Mouse (Mus musculus): ENCODE results near the gene Rdh1. TPM values are rescaled to one million over a fixed set of nuclear protein-coding genes. Genes with fewer than 3 reads are reported as not detected.
"Not testable (repeated sequence)": the region's sequence is repeated elsewhere in the genome, so short reads cannot be mapped to it uniquely, and the experiment has no call there.

Rdh1 gene
- polyA plus RNA-seq, 1 experiment from 2014 or later = 0.03 TPM

- Histone ChIP-seq H3K36me3 (no peaks in the 10 kb centered on the region), H3K9ac (no peak overlapping the region), H3K4me2 (no peak overlapping the region), H3K9me3 (replicated peaks) (no peaks in the 10 kb centered on the region), H3K27me3 (no peaks in the 10 kb centered on the region), H3K4me3 (no peak overlapping the region), H3K27ac (no peak overlapping the region), H3K4me1 (replicated peaks) (no peaks in the 10 kb centered on the region)
- 74% methylated on average over 1 of the region's 1 CpGs for WGBS
- no peak for ATAC-seq (replicated peaks; ENCODE audit: insufficient number of reproducible peaks, insufficient read depth, low FRiP score, low read depth)
Measured at GRCm38 (mm10) chr10:127799295-127799694, 39.8 kb downstream of the Rdh1 start.

GRCm38 (mm10) chr10:127800891-127801290, 41.4 kb downstream of the Rdh1 start, which contains the start of gene Rdh16:
TSS of gene Rdh16 (plus strand) at chr10:127801152.
- WGBS = 75% methylated on average over 6 of the region's 6 CpGs
- Histone ChIP-seq H3K4me3 (no peak within 1 kb of the TSS), H3K27me3 (no peaks in the 10 kb centered on the region), H3K4me1 (replicated peaks) (no peaks in the 10 kb centered on the region), H3K9me3 (replicated peaks) (no peaks in the 10 kb centered on the region), H3K4me2 (no peak within 1 kb of the TSS), H3K36me3 (no peaks in the 10 kb centered on the region), H3K9ac (no peak within 1 kb of the TSS), H3K27ac (no peak within 1 kb of the TSS)
- ATAC-seq (replicated peaks; ENCODE audit: insufficient number of reproducible peaks, insufficient read depth, low FRiP score, low read depth) = no peak

GRCm38 (mm10) chr10:127801612-127802011, 42.1 kb downstream of the Rdh1 start:
- H3K4me1 ChIP-seq (replicated peaks) = no peaks in the 10 kb centered on the region
- no peak for ATAC-seq (replicated peaks; ENCODE audit: insufficient number of reproducible peaks, insufficient read depth, low FRiP score, low read depth)
- H3K9me3 ChIP-seq (replicated peaks) = no peaks in the 10 kb centered on the region
- 81% methylated on average over 2 of the region's 2 CpGs for WGBS
- no peak overlapping the region for H3K4me2 ChIP-seq
- H3K27ac ChIP-seq = no peak overlapping the region
- H3K4me3 ChIP-seq = no peak overlapping the region
- H3K9ac ChIP-seq = no peak overlapping the region
- H3K36me3 ChIP-seq = no peaks in the 10 kb centered on the region
- H3K27me3 ChIP-seq = no peaks in the 10 kb centered on the region

- Histone ChIP-seq H3K36me3 (no peaks in the 10 kb centered on the region), H3K4me3 (no peak overlapping the region), H3K4me1 (replicated peaks) (no peaks in the 10 kb centered on the region), H3K9ac (no peak overlapping the region), H3K9me3 (replicated peaks) (no peaks in the 10 kb centered on the region), H3K4me2 (no peak overlapping the region), H3K27ac (no peak overlapping the region), H3K27me3 (no peaks in the 10 kb centered on the region)
- WGBS = 70% methylated on average over 5 of the region's 5 CpGs
- no peak for ATAC-seq (replicated peaks; ENCODE audit: insufficient number of reproducible peaks, insufficient read depth, low FRiP score, low read depth)
Measured at GRCm38 (mm10) chr10:127802236-127802635, 42.7 kb downstream of the Rdh1 start.

- ATAC-seq (replicated peaks; ENCODE audit: insufficient number of reproducible peaks, insufficient read depth, low FRiP score, low read depth) = no peak
- WGBS = 66% methylated on average over 7 of the region's 7 CpGs
- H3K36me3 ChIP-seq = no peaks in the 10 kb centered on the region
Measured at GRCm38 (mm10) chr10:127804416-127804815, 44.9 kb downstream of the Rdh1 start.

GRCm38 (mm10) chr10:127815888-127816287, 56.4 kb downstream of the Rdh1 start:
- ATAC-seq (replicated peaks; ENCODE audit: insufficient number of reproducible peaks, insufficient read depth, low FRiP score, low read depth) = no peak
- H3K27ac ChIP-seq = no peak overlapping the region
- H3K9me3 ChIP-seq (replicated peaks) = no peaks in the 10 kb centered on the region
- no peak overlapping the region for H3K4me3 ChIP-seq
- no peaks in the 10 kb centered on the region for H3K4me1 ChIP-seq (replicated peaks)
- no peaks in the 10 kb centered on the region for H3K27me3 ChIP-seq
- H3K4me2 ChIP-seq = no peak overlapping the region
- no peak overlapping the region for H3K9ac ChIP-seq
- no peaks in the 10 kb centered on the region for H3K36me3 ChIP-seq

More at GRCm38 (mm10) chr10:127804416-127804815, 44.9 kb downstream of the Rdh1 start:
- Histone ChIP-seq H3K4me1 (replicated peaks) (no peaks in the 10 kb centered on the region), H3K9me3 (replicated peaks) (no peaks in the 10 kb centered on the region), H3K4me2 (no peak overlapping the region), H3K9ac (no peak overlapping the region), H3K27me3 (no peaks in the 10 kb centered on the region), H3K27ac (no peak overlapping the region), H3K4me3 (no peak overlapping the region)

- H3K4me2 ChIP-seq; H3K9me3 ChIP-seq (replicated peaks); H3K9ac ChIP-seq; H3K4me3 ChIP-seq; H3K4me1 ChIP-seq (replicated peaks); H3K27me3 ChIP-seq; H3K36me3 ChIP-seq; ATAC-seq (replicated peaks; ENCODE audit: insufficient number of reproducible peaks, insufficient read depth, low FRiP score, low read depth); H3K27ac ChIP-seq: not testable (repeated sequence)
- WGBS = 66% methylated on average over 4 of the region's 4 CpGs
Measured at GRCm38 (mm10) chr10:127817268-127817910, 57.9 kb downstream of the Rdh1 start.

Other genes starting within 250 kb of the Rdh1 start
- 49.7 and 53.6 TPM in 2 replicates for gene Ndufa4l2, start 244.8 kb upstream of the Rdh1 start, polyA plus RNA-seq (2015; fragmentation: Nextera tagmentation; extraction: Ambion mirVana)
- 89.8 and 106 TPM in 2 replicates for gene Shmt2, start 237.3 kb upstream of the Rdh1 start, polyA plus RNA-seq (2015; fragmentation: Nextera tagmentation; extraction: Ambion mirVana)
- gene Nxph4, start 225.2 kb upstream of the Rdh1 start, polyA plus RNA-seq (2015; fragmentation: Nextera tagmentation; extraction: Ambion mirVana) = 1.2 and 2.9 TPM in 2 replicates
- gene Lrp1, start 138.6 kb upstream of the Rdh1 start, polyA plus RNA-seq (2015; fragmentation: Nextera tagmentation; extraction: Ambion mirVana) = 31.2 and 43.1 TPM in 2 replicates
- gene Stat6, start 116.7 kb upstream of the Rdh1 start, polyA plus RNA-seq (2015; fragmentation: Nextera tagmentation; extraction: Ambion mirVana) = 26.2 and 33.5 TPM in 2 replicates
- 7.8 and 8.9 TPM in 2 replicates for gene Nemp1, start 92.8 kb upstream of the Rdh1 start, polyA plus RNA-seq (2015; fragmentation: Nextera tagmentation; extraction: Ambion mirVana)
- 10.9 and 14.9 TPM in 2 replicates for gene Nab2, start 91.2 kb upstream of the Rdh1 start, polyA plus RNA-seq (2015; fragmentation: Nextera tagmentation; extraction: Ambion mirVana)
- gene Myo1a, start 54.6 kb upstream of the Rdh1 start, polyA plus RNA-seq (2015; fragmentation: Nextera tagmentation; extraction: Ambion mirVana) = 0.25 and 0.29 TPM in 2 replicates
- gene Tac2, start 35.2 kb upstream of the Rdh1 start, polyA plus RNA-seq (2015; fragmentation: Nextera tagmentation; extraction: Ambion mirVana) = 0.43 and 0.64 TPM in 2 replicates
- gene Zbtb39, start 20.2 kb upstream of the Rdh1 start, polyA plus RNA-seq (2015; fragmentation: Nextera tagmentation; extraction: Ambion mirVana) = 1.6 TPM in 2 replicates
- gene Gpr182, start 8.0 kb upstream of the Rdh1 start, polyA plus RNA-seq (2015; fragmentation: Nextera tagmentation; extraction: Ambion mirVana) = 14.1 and 16.3 TPM in 2 replicates
- gene Rdh16f1, start 66 bp downstream of the Rdh1 start, polyA plus RNA-seq (2015; fragmentation: Nextera tagmentation; extraction: Ambion mirVana) = 0.10 TPM in 1 of 2 replicates, not detected in the other
- gene Rdh9, start 16.7 kb downstream of the Rdh1 start, polyA plus RNA-seq (2015; fragmentation: Nextera tagmentation; extraction: Ambion mirVana) = 0.11 TPM in 1 of 2 replicates, not detected in the other
- not detected in 2 replicates for gene Rdh16, start 41.4 kb downstream of the Rdh1 start, polyA plus RNA-seq (2015; fragmentation: Nextera tagmentation; extraction: Ambion mirVana)
- gene Rdh19, start 90.2 kb downstream of the Rdh1 start, polyA plus RNA-seq (2015; fragmentation: Nextera tagmentation; extraction: Ambion mirVana) = not detected in 2 replicates
- gene Rdh16f2, start 106.8 kb downstream of the Rdh1 start, polyA plus RNA-seq (2015; fragmentation: Nextera tagmentation; extraction: Ambion mirVana) = not detected in 2 replicates
- gene Rdh7, start 129.1 kb downstream of the Rdh1 start, polyA plus RNA-seq (2015; fragmentation: Nextera tagmentation; extraction: Ambion mirVana) = 0.11 TPM in 1 of 2 replicates, not detected in the other
- gene Sdr9c7, start 138.8 kb downstream of the Rdh1 start, polyA plus RNA-seq (2015; fragmentation: Nextera tagmentation; extraction: Ambion mirVana) = not detected in 2 replicates
- not detected in 2 replicates for gene Hsd17b6, start 247.9 kb downstream of the Rdh1 start, polyA plus RNA-seq (2015; fragmentation: Nextera tagmentation; extraction: Ambion mirVana)

All from heart, embryonic 15.5 days (tissue).